Mouse (Mus musculus): ENCODE measurements at regions not wholly inside any gene's neighbourhood (a gene's known extent, or its start where the extent isn't known, plus 50 kb on each side); places are given as distances from the start of the nearest gene placed in this dataset.
A peak's percentile ranks its signal among the peaks of the same experiment; 100 is the strongest.

DNA sequence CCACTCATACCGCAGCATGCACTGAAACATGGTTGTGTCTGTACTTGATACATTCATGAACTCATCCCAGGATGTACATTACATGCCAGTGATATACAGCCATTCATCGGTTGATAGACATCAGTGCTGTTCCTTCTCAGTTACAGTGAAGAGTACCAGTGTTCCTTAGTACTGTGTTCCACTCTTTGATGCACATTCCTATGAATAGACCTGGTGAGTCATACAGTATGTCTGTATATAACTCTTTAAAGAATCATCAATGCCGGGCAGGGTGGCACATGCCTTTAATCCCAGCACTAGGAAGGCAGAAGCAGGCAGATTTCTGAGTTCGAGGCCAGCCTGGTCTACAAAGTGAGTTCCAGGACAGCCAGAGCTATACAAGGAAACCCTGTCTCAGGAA, 77.5 kb upstream of the Col1a2 start:
- ATAC-seq (ENCODE audit: low FRiP score) (no peak), DNase-seq (ENCODE audit: low spot score) (no peak)
- no peaks in the 10 kb centered on the region for H3K4me1 ChIP-seq (ENCODE audit: insufficient read depth, low read length)
- H3K4me3 ChIP-seq (ENCODE audit: low read depth, low read length) = no peak overlapping the region
- H3K9ac ChIP-seq (replicated peaks; ENCODE audit: low read length, poor library complexity, severe bottlenecking) = no peak overlapping the region
- H3K36me3 ChIP-seq (ENCODE audit: insufficient read depth, low read length) = no peaks in the 10 kb centered on the region
- TF ChIP-seq CTCF (IDR thresholded peaks at IDR 0.05) = no peak
- H3K27ac ChIP-seq (ENCODE audit: low read depth, low read length) = no peak overlapping the region
- WGBS = 97% methylated on average over 4 of the region's 4 CpGs
- no peak overlapping the region for H3K4me2 ChIP-seq (ENCODE audit: low read depth, low read length, poor library complexity, severe bottlenecking)
- H3K27me3 ChIP-seq (ENCODE audit: insufficient read depth, low read length) = no peaks in the 10 kb centered on the region
- no peaks in the 10 kb centered on the region for H3K9me3 ChIP-seq (ENCODE audit: low read length)

DNA sequence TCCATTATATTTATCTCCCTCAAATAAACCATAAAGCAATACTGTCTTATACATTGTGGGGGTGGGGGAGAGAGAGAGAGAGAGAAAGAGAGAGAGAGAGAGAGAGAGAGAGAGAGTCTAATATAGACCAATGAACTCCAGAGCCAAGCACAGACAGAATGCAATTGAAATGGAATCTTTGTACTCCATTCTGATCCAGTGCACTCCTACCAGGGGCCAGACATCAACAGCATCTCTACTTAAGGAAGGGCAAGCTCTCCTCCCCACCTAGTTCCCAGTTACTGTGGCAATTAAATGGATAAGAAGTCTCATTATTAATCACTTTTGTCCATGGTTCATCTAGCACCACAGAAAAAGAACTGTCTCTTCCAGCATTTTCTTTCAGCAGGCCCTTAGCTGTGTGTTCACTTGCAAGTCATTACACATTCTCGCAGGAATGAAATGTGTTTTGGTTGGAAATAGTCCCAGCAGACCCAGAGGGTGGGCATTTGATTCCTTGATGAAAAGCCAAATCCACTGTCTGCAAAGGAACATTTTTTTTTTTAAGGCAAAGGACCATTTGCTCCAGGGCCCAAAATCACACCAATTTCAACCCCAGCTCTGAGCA, 73.8 kb upstream of the Col1a2 start:
- Histone ChIP-seq H3K9ac (replicated peaks; ENCODE audit: low read length, poor library complexity, severe bottlenecking) (no peak overlapping the region), H3K4me2 (ENCODE audit: low read depth, low read length, poor library complexity, severe bottlenecking) (no peak overlapping the region), H3K4me3 (ENCODE audit: low read depth, low read length) (no peak overlapping the region), H3K9me3 (ENCODE audit: low read length) (no peaks in the 10 kb centered on the region), H3K27ac (ENCODE audit: low read depth, low read length) (no peak overlapping the region), H3K27me3 (ENCODE audit: insufficient read depth, low read length) (no peaks in the 10 kb centered on the region), H3K36me3 (ENCODE audit: insufficient read depth, low read length) (no peaks in the 10 kb centered on the region), H3K4me1 (ENCODE audit: insufficient read depth, low read length) (no peaks in the 10 kb centered on the region)
- WGBS = 30% methylated on average over 1 of the region's 1 CpGs
- ATAC-seq (ENCODE audit: low FRiP score) = no peak
- no peak for TF ChIP-seq CTCF (IDR thresholded peaks at IDR 0.05)
- DNase-seq (ENCODE audit: low spot score) = peak; percentile 62

DNA sequence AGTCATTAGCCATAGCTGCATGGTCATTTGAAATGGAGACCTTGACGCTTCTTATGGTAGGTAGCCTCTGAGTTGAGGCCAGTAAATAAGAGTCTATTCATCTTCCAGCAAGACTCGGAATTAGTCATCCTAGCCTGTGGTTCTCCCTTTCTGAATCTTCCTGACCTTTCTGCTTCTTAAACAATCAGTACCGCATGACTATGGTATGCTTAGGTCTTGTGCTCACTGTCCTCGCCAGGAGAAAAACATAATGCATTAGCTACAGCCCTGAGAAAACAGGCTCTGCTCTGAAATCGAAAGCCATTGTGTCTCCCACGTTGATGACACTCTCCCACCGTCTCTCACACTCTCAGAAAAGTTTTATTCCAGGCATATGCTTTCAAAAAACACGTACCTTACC, 72.4 kb upstream of the Col1a2 start:
- ATAC-seq (ENCODE audit: low FRiP score) = no peak

DNA sequence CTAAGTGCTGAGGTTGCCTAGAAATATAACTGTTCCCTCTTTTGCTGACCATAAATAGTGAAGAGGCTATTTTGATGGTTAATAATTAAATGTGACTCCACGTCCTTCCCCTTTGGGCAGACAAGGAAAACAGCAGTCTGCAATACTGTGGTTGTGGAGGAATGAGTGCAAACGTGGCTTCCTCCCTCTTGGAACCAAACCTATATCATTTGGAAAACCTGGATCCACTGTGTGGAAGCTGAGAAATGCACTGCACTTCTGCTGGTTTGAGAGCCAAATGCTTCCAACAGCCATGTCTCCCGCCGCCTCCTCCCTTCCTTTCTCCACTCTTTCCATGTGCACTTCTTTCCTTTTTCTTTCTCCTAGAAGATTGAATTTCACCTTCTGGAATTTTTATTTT, 68.2 kb upstream of the Col1a2 start:
- H3K4me2 ChIP-seq (ENCODE audit: low read depth, low read length, poor library complexity, severe bottlenecking) = no peak overlapping the region
- no peak for DNase-seq (ENCODE audit: low spot score)
- no peak overlapping the region for H3K4me3 ChIP-seq (ENCODE audit: low read depth, low read length)
- no peaks in the 10 kb centered on the region for H3K9me3 ChIP-seq (ENCODE audit: low read length)
- no peak for TF ChIP-seq CTCF (IDR thresholded peaks at IDR 0.05)
- no peak overlapping the region for H3K27ac ChIP-seq (ENCODE audit: low read depth, low read length)
- no peaks in the 10 kb centered on the region for H3K27me3 ChIP-seq (ENCODE audit: insufficient read depth, low read length)
- H3K36me3 ChIP-seq (ENCODE audit: insufficient read depth, low read length) = no peaks in the 10 kb centered on the region
- no peak for ATAC-seq (ENCODE audit: low FRiP score)
- no peak overlapping the region for H3K9ac ChIP-seq (replicated peaks; ENCODE audit: low read length, poor library complexity, severe bottlenecking)
- 86% methylated on average over 4 of the region's 4 CpGs for WGBS
- H3K4me1 ChIP-seq (ENCODE audit: insufficient read depth, low read length) = no peaks in the 10 kb centered on the region

More for the DNA sequence above, 72.4 kb upstream of the Col1a2 start:
- TF ChIP-seq CTCF (IDR thresholded peaks at IDR 0.05) = no peak
- no peak for DNase-seq (ENCODE audit: low spot score)
- H3K27me3 ChIP-seq (ENCODE audit: insufficient read depth, low read length) = no peaks in the 10 kb centered on the region
- H3K27ac ChIP-seq (ENCODE audit: low read depth, low read length) = no peak overlapping the region
- no peak overlapping the region for H3K9ac ChIP-seq (replicated peaks; ENCODE audit: low read length, poor library complexity, severe bottlenecking)
- H3K4me3 ChIP-seq (ENCODE audit: low read depth, low read length) = no peak overlapping the region
- H3K36me3 ChIP-seq (ENCODE audit: insufficient read depth, low read length) = no peaks in the 10 kb centered on the region
- WGBS = 85% methylated on average over 8 of the region's 8 CpGs
- no peak overlapping the region for H3K4me2 ChIP-seq (ENCODE audit: low read depth, low read length, poor library complexity, severe bottlenecking)
- H3K4me1 ChIP-seq (ENCODE audit: insufficient read depth, low read length) = no peaks in the 10 kb centered on the region
- H3K9me3 ChIP-seq (ENCODE audit: low read length) = no peaks in the 10 kb centered on the region

DNA sequence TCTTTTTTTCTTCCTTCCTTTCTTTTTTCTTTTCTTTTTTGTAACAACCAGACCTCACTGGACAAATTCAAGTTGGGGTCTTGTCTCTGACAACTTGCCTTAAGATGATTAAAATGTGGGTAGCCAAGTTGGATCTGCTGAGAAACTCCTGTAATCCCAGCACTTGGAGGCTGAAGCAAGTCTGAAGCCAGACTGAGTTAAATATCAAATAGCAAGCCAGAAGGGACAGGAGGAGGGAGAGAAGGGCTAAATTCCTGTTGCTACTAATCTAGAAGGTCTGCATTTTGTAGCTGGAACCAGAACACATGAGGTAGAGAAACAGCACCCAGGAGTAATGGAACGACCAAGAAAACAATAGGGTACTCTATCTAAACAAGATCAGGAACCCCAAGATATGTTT, 67.7 kb upstream of the Col1a2 start:
- DNase-seq (ENCODE audit: low spot score) = no peak
- Histone ChIP-seq H3K27ac (ENCODE audit: low read depth, low read length) (no peak overlapping the region), H3K36me3 (ENCODE audit: insufficient read depth, low read length) (no peaks in the 10 kb centered on the region), H3K4me3 (ENCODE audit: low read depth, low read length) (no peak overlapping the region), H3K9me3 (ENCODE audit: low read length) (no peaks in the 10 kb centered on the region), H3K9ac (replicated peaks; ENCODE audit: low read length, poor library complexity, severe bottlenecking) (no peak overlapping the region), H3K4me1 (ENCODE audit: insufficient read depth, low read length) (no peaks in the 10 kb centered on the region), H3K4me2 (ENCODE audit: low read depth, low read length, poor library complexity, severe bottlenecking) (no peak overlapping the region), H3K27me3 (ENCODE audit: insufficient read depth, low read length) (no peaks in the 10 kb centered on the region)
- WGBS = 81% methylated on average over 1 of the region's 1 CpGs
- no peak for TF ChIP-seq CTCF (IDR thresholded peaks at IDR 0.05)
- ATAC-seq (ENCODE audit: low FRiP score) = no peak

DNA sequence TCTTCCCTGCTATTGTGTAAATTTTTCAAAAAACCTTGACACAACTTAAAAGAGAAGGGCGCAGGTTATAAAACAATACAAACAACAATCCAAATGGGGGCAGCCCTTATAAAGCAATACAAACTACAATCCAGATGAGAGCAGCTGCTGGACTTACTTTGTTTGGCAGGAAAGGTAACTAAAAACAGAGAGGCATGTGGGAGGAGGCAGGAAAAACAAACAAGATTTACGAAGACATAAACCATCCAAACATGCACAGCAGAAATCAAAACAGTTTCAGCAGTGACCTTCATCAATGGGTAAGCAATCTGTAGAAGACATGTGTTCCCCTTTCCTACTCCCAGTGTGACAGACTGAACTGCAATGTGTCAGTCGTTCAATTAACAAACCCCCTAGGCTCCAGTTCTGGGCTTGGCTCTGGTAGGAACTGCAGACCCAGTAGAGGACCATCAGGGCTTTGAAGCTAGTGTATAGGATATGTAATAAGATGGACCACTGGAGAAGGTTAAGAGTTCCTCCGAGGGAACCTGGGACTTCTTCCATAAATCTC, 62.9 kb upstream of the Col1a2 start:
- Histone ChIP-seq H3K9ac (replicated peaks; ENCODE audit: low read length, poor library complexity, severe bottlenecking) (no peak overlapping the region), H3K9me3 (ENCODE audit: low read length) (no peaks in the 10 kb centered on the region), H3K4me1 (ENCODE audit: insufficient read depth, low read length) (no peaks in the 10 kb centered on the region), H3K36me3 (ENCODE audit: insufficient read depth, low read length) (no peaks in the 10 kb centered on the region), H3K4me3 (ENCODE audit: low read depth, low read length) (no peak overlapping the region), H3K27me3 (ENCODE audit: insufficient read depth, low read length) (no peaks in the 10 kb centered on the region), H3K4me2 (ENCODE audit: low read depth, low read length, poor library complexity, severe bottlenecking) (no peak overlapping the region), H3K27ac (ENCODE audit: low read depth, low read length) (no peak overlapping the region)
- ATAC-seq (ENCODE audit: low FRiP score) (no peak), DNase-seq (ENCODE audit: low spot score) (no peak)
- TF ChIP-seq CTCF (IDR thresholded peaks at IDR 0.05) = no peak
- WGBS = 79% methylated on average over 4 of the region's 4 CpGs

Data from midbrain, postnatal 0 days (tissue).